Mouse (Mus musculus) kidney, embryonic 15.5 days (tissue): ENCODE measurements around the gene Samd5. TPM values are rescaled to one million over a fixed set of nuclear protein-coding genes. Genes with fewer than 3 reads are reported as not detected.
A peak's percentile ranks its signal among the peaks of the same experiment; 100 is the strongest.

Source experiments
- ATAC-seq: fragments of 200-750 bp; cut with Nextera tagmentation; replicated peaks from 2 replicates; pipeline ENCODE4 v1.8.0; 2017; ENCODE audit warnings: moderate TSS enrichment; ENCODE audit not compliant: low FRiP score
- H3K27ac ChIP-seq: fragments of 300-500 bp; sonication (generic); 2 replicates; pipeline ENCODE4 v1.5.1; 2015; ENCODE audit warnings: mild to moderate bottlenecking, inconsistent platforms
- H3K27me3 ChIP-seq: fragments of 300-500 bp; sonication (generic); 2 replicates; pipeline ENCODE4 v1.6.1; 2015; ENCODE audit warnings: inconsistent platforms
- H3K36me3 ChIP-seq: fragments of 300-500 bp; sonication (generic); 2 replicates; pipeline ENCODE4 v1.6.1; 2015; ENCODE audit warnings: inconsistent platforms
- H3K4me1 ChIP-seq: fragments of 300-500 bp; sonication (generic); 2 replicates; pipeline ENCODE4 v1.6.1; 2015; ENCODE audit warnings: inconsistent platforms
- H3K4me2 ChIP-seq: fragments of 300-500 bp; sonication (generic); 2 replicates; pipeline ENCODE4 v1.6.1; 2015; ENCODE audit warnings: moderate library complexity, mild to moderate bottlenecking, inconsistent platforms
- H3K4me3 ChIP-seq: fragments of 300-500 bp; sonication (generic); replicated peaks from 2 replicates; pipeline ENCODE4 v1.5.1; 2015; ENCODE audit warnings: mild to moderate bottlenecking, inconsistent platforms
- H3K9ac ChIP-seq: fragments of 300-500 bp; sonication (generic); 2 replicates; pipeline ENCODE4 v1.6.1; 2015; ENCODE audit warnings: mild to moderate bottlenecking, inconsistent platforms
- H3K9me3 ChIP-seq: fragments of 300-500 bp; sonication (generic); replicated peaks from 2 replicates; pipeline ENCODE4 v1.6.1; 2016; ENCODE audit warnings: inconsistent platforms
- WGBS: fragments of 180-500 bp; shearing (Covaris S2); methylation state at CpG from one replicate; pipeline ENCODE4 v1.1.7; 2015; ENCODE audit warnings: mixed read lengths; 5-methylcytosine and 5-hydroxymethylcytosine counted together
- polyA plus RNA-seq: library from polyadenylated mRNA; unstranded; fragments of >200 nt; fragmentation: Nextera tagmentation; extraction: Ambion mirVana; gene quantifications from 2 replicates; pipeline ENCODE4 v1.2.1, GENCODE M21; 2015

The Samd5 gene
- polyA plus RNA-seq = 3.2 and 4.1 TPM in 2 replicates

DNA sequence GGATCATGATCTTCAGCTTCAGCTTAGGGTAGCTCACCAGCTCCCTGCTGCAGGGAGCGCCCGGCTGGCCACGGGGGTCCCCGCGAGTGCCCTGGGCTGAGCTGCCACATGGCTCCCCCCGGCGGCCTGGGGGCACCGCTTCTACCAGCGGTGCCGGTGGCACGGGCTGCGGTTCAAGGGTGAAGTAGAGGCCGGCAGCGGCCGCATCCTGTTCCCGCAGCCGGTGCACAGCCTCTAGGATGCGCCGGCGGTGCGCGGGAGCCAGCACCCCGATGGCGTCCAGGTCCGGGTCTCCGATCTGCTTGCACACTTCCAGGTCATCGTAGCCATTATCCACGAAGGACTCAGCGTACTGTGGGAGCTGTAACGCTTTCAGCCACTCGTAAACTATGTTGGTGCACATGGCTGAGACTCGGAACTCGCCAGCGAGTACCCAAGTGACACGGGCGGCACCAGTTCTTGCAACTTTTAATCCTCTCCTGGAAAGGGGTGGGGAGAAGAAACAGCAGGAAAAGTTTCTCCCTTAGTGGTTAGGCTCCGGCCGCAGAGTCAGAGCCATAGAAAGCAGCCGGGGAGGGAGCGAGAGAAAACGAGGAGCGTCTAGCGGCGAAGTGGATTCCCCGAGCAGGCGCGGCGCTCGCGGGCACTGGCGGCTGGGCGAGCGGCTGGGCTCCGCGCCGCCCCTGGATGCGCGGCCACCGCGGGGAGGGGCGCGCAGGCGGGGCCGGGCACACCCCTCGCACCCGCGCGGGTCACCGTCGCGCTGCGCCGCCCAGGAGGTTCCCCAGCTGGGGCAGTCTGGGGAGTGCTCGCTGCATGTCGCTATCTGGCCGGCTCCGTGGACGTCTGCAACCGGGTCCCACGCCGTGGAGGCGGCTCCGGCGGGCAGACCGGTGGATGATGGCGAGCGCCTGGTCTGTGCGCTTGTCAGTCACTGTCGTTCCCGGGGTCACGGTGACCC is at the start of gene Samd5:
Gene Samd5 (minus strand): TSS at position 648 of the 961 bp plus-strand sequence.
- no peaks in the 10 kb centered on the region for H3K36me3 ChIP-seq
- peaks cover 37% of the 10 kb centered on the region for H3K27me3 ChIP-seq
- H3K4me1 ChIP-seq = peaks cover 28% of the 10 kb centered on the region
- H3K9me3 ChIP-seq = no peaks in the 10 kb centered on the region
- peak; percentile 80 for ATAC-seq
- peak within 1 kb of the TSS; percentile 37; the same call in 1 of the 2 replicates for H3K27ac ChIP-seq
- peak within 1 kb of the TSS; percentile 75 for H3K4me3 ChIP-seq
- WGBS = under 1% methylated on average over 91 of the region's 91 CpGs
- peak within 1 kb of the TSS; percentile 60 for H3K9ac ChIP-seq
- H3K4me2 ChIP-seq = peak within 1 kb of the TSS; percentile 98

DNA sequence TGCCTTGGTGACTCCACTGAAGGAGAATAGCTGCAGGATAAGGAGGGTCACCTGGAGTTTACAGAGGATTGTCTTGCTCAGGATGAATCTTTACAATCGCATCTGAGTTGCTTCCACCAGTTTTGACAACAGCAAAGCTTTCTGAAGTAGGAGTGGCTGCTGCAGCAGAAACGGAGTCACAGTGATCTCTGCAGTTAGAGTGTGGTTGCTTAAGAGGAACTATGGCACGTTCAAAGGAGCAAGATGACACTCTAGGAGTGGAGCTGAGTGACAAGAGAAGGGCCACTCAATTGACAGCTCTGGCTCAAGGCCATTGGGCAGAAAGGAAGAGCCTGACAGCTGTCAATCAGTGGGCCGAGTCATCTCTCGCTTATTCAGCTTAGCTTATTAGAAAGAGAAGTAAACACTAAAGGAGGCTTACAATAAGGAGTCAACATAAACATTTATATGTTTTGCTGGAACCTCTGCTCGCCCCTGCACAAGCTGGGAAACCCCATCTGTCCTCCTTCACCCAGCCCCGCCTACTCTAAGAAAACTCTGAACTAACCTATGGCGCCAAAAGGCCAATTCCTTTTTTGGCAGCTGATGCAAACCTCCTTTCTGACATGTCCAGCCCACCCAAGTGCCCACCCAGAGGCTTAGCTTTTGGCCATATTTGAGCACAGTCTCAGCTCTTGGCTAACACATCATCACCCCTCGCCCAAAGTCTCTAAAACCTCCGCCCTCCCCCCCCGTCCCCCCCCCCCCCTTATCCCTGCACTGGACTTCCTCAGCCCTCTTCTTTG is 47.7 kb upstream of the Samd5 start:
- no peaks in the 10 kb centered on the region for H3K9me3 ChIP-seq
- H3K4me3 ChIP-seq = no peak overlapping the region
- ATAC-seq = no peak
- whole genome bisulfite sequencing = 76% methylated on average over 11 of the region's 11 CpGs
- no peaks in the 10 kb centered on the region for H3K4me1 ChIP-seq
- H3K27me3 ChIP-seq = no peaks in the 10 kb centered on the region
- no peaks in the 10 kb centered on the region for H3K36me3 ChIP-seq
- H3K4me2 ChIP-seq = no peak overlapping the region
- no peak overlapping the region for H3K27ac ChIP-seq
- H3K9ac ChIP-seq = no peak overlapping the region

DNA sequence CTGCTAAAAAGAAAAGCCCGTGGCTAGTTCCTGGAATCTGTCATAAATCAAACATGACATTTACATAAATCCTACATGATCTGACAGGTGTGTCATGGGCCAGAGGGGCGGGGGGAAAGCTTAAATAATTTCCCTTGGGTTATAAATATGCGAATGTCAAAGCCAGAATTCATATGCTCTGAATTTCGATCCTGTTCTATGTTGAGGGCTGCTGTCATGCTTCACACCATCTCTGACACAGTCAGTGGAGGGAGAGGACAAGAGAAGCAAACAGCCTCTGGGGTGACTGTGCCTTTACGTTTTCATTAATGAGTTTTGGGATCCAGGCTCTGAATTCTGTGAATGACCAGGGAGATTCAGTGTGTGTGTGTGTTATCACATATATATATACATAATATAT is 45.0 kb upstream of the Samd5 start:
- Histone ChIP-seq H3K36me3 (no peaks in the 10 kb centered on the region), H3K4me2 (no peak overlapping the region), H3K9me3 (no peaks in the 10 kb centered on the region), H3K4me3 (no peak overlapping the region), H3K27ac (no peak overlapping the region), H3K4me1 (no peaks in the 10 kb centered on the region), H3K27me3 (no peaks in the 10 kb centered on the region), H3K9ac (no peak overlapping the region)
- WGBS = 68% methylated on average over 5 of the region's 5 CpGs
- no peak for ATAC-seq

DNA sequence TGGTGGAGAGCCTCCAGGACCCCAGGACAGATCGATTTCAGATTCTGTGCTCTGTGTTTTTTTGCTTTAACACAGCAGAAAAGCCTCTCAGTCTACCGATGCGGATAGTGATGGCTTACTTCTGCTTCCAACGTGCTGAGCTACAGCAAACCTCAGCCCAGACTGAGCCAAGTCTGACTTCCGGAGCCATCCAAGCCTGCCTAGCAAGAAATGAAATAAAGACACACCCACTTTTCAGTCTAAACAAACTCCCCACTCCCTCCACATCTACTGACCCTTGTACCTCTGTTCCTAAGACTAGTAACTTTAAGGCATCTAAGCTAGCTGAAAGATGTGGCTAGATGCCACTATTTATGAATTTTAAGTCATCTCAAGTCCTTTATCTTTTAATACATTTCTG is 43.1 kb upstream of the Samd5 start:
- 64% methylated on average over 5 of the region's 5 CpGs for WGBS
- Histone ChIP-seq H3K9me3 (no peaks in the 10 kb centered on the region), H3K36me3 (no peaks in the 10 kb centered on the region), H3K4me2 (no peak overlapping the region), H3K9ac (no peak overlapping the region), H3K27me3 (no peaks in the 10 kb centered on the region), H3K4me1 (no peaks in the 10 kb centered on the region), H3K27ac (no peak overlapping the region), H3K4me3 (no peak overlapping the region)
- no peak for ATAC-seq

DNA sequence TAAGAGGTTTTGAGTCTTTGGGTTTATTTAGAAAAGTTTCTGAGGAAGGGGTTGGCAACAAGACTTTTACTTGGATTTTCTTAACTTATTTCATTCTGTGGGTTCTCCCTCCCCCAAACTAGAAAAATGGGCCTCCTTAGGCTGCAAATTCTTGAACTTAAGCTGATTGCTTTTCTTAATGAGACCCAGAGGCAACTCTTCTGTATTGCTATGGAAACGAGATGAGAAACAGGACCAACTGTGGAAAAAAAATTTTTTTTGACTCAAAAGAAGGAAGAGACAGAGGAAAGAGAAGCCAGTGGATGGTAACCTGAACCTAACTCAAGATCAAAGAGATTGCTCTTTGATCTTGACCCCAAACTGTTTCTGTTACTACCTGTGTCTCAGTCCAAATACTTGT is 29.9 kb upstream of the Samd5 start:
- no peak for ATAC-seq
- Histone ChIP-seq H3K9me3 (no peaks in the 10 kb centered on the region), H3K4me3 (no peak overlapping the region), H3K27ac (no peak overlapping the region), H3K9ac (no peak overlapping the region), H3K4me1 (no peaks in the 10 kb centered on the region), H3K36me3 (no peaks in the 10 kb centered on the region), H3K27me3 (peaks cover 13% of the 10 kb centered on the region), H3K4me2 (no peak overlapping the region)
- WGBS = 46% methylated on average over 1 of the region's 1 CpGs

DNA sequence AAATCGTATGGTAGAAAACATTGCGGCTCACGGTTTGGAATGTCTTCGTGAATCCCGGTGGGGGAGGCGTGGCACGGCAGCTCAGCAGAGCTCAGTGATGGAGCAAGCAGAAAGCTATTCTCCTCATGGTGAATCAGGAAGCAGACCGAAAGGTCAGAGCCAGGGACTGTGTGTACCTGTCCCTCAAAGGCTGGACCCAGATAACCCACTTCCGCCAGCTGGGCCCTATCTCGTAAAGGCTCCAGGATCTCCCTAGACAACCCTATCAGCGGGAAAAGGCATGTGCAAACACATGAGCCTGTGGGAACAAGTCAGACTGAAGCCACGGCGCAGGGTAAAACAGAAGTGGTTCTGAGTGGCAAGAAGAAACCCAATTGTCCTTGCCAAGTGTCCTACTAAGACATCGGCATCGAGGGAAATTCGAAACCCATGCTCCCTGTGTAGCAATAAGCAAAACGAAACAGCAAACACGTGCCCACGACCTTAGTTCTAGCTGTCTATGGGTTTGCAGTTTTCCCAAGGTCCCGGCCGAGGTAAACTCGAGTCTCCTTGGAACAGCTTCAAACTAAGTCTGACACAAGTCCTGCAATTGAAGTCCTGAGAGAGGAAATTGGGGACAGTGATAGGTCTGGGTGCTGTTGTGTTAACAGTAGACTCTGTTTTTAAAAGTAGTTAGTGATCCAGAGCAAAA is 24.2 kb upstream of the Samd5 start:
- Histone ChIP-seq H3K4me3 (no peak overlapping the region), H3K36me3 (no peaks in the 10 kb centered on the region), H3K4me1 (no peaks in the 10 kb centered on the region), H3K27ac (no peak overlapping the region), H3K9me3 (no peaks in the 10 kb centered on the region), H3K4me2 (no peak overlapping the region), H3K9ac (no peak overlapping the region), H3K27me3 (peaks cover 33% of the 10 kb centered on the region)
- no peak for ATAC-seq
- 87% methylated on average over 22 of the region's 22 CpGs for WGBS

DNA sequence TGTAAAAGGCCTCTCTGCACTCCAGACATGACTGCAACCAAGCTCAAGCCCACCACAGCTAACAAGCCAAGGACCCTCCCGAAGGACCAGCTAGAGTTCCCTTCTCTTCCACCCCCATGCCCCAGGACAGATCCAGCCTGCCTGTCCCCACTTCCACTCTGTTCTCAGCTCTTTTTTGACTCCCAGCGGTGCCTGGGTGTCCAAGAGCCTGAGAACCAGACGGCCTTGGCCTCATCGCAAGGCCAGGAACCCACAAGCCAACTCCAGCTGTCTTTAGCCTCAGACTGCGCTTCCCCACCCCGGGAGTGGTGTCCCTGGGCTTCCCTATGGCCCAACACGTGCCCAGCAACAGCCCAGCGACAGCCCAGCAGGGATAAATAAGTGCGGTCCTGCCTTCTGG is 23.1 kb upstream of the Samd5 start:
- Histone ChIP-seq H3K9me3 (no peaks in the 10 kb centered on the region), H3K27me3 (peaks cover 32% of the 10 kb centered on the region), H3K9ac (no peak overlapping the region), H3K36me3 (no peaks in the 10 kb centered on the region), H3K4me2 (no peak overlapping the region), H3K27ac (no peak overlapping the region), H3K4me1 (no peaks in the 10 kb centered on the region), H3K4me3 (no peak overlapping the region)
- 84% methylated on average over 9 of the region's 9 CpGs for whole genome bisulfite sequencing
- no peak for ATAC-seq

DNA sequence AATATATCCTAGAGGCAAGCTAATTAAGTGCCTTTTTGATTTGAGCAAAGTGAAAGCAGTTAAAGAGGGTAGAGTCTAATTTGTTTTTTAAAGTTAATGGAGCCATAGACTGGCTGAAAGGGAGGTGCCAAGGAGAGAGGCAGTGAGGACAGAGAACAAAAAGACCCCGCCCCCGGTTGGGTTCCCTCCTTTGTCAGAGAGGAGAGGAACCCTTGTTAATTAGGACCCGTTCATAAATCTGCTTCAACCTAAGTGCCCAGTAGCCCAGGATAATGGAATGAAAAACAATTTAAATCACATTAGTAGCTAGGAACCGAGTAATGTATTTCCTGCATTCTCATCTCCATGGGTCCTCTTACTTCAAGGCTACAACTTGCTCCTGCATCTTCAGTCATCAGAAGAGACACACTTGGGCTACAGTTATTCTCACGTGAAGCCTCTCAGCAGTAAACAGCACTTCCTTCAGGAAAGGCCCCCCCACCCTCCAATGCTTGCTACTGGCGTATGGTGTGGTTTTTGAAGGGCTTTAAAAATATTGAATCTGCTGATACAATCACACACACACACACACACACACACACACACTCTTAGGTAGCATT is 21.6 kb upstream of the Samd5 start:
- Histone ChIP-seq H3K9me3 (no peaks in the 10 kb centered on the region), H3K4me2 (no peak overlapping the region), H3K9ac (no peak overlapping the region), H3K36me3 (no peaks in the 10 kb centered on the region), H3K4me1 (no peaks in the 10 kb centered on the region), H3K27ac (no peak overlapping the region), H3K4me3 (no peak overlapping the region), H3K27me3 (peaks cover 32% of the 10 kb centered on the region)
- WGBS = 17% methylated on average over 6 of the region's 6 CpGs
- ATAC-seq = peak; percentile 66; the same call in 1 of the 2 replicates

DNA sequence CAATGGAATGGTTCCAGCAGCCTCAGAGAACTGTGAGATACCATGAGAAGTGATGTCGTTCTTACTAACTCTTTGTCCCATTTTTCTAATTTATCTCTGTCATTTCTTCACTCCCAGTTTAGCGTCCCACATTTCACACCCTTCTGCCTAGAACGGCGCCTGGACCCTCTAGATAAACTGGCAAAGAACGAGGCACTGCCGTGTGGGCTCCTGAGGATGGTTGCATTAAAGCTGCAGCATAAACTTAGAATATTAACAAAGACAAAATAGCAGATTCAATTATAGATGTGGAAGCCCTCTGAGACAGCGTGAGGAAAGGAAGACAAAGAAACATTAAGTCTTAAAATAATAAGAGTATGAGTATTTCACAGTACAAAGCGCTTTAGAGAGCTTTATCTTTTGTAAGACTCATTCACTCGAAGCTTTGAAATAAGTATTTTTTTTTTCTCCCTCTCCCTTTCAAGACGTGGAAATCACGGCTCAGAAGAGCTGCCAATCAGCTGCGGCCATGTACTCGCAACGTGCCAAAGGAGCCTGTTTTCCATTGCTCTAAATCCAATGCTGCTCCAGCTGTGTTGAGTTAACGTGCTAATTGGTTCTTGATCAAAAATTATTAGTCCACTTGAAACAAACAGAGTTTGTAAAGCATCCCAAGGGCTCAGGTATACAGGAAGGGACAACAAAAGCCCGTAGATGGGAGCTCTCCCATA is 19.1 kb upstream of the Samd5 start:
- ATAC-seq = no peak
- Histone ChIP-seq H3K4me3 (no peak overlapping the region), H3K27me3 (peaks cover 40% of the 10 kb centered on the region), H3K4me2 (no peak overlapping the region), H3K9ac (no peak overlapping the region), H3K9me3 (no peaks in the 10 kb centered on the region), H3K4me1 (no peaks in the 10 kb centered on the region), H3K27ac (no peak overlapping the region), H3K36me3 (no peaks in the 10 kb centered on the region)
- 73% methylated on average over 16 of the region's 16 CpGs for WGBS

DNA sequence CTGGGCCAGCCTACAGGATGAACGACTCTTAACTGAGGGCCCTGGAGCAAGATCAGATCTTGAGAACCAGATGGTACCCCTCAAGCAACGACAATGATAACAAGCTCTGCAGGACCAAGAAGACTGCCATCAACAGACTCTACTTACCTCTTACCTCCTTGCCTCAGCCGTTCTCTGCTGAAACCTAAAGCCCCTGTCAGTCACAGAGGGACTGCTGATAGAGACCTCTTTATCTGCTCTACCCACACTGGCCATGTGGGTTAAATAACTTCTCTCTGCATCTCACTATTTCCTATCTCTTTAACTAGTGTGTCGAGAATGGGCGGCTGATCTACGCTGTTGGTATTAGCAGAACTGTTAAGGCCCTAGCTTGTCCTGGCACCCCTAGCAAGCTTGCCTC is 5.9 kb upstream of the Samd5 start:
- no peak overlapping the region for H3K4me3 ChIP-seq
- ATAC-seq = no peak
- no peaks in the 10 kb centered on the region for H3K36me3 ChIP-seq
- no peak overlapping the region for H3K9ac ChIP-seq
- peaks cover 21% of the 10 kb centered on the region; the same call in 1 of the 2 replicates for H3K27me3 ChIP-seq
- peaks cover 14% of the 10 kb centered on the region for H3K4me1 ChIP-seq
- WGBS = 88% methylated on average over 6 of the region's 6 CpGs
- no peak overlapping the region for H3K27ac ChIP-seq
- H3K9me3 ChIP-seq = no peaks in the 10 kb centered on the region
- H3K4me2 ChIP-seq = no peak overlapping the region

DNA sequence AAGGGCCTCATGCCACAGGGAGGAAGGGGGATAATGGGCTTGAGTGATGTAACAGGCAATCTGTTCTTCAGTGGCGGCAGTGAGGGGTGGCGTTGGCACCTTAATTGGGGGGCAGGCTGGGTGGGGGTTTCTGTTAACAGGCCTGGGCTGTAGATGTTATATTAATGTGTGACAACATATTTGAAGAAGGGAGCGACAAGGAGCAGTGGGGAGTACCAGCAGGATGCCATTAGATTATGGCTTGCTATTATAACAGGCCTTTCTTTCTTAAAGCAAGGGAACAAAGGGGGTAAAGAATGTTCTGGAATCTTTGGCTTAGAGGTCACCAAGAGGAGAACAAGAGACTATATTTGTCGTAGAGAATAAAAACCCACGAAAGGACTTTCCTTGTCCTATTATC is 4.9 kb upstream of the Samd5 start:
- WGBS = 81% methylated on average over 5 of the region's 5 CpGs
- H3K36me3 ChIP-seq = no peaks in the 10 kb centered on the region
- no peak overlapping the region for H3K4me2 ChIP-seq
- H3K4me1 ChIP-seq = peaks cover 18% of the 10 kb centered on the region
- H3K27ac ChIP-seq = no peak overlapping the region
- ATAC-seq = no peak
- H3K9ac ChIP-seq = no peak overlapping the region
- H3K27me3 ChIP-seq = peaks cover 30% of the 10 kb centered on the region; the same call in 1 of the 2 replicates
- no peak overlapping the region for H3K4me3 ChIP-seq
- no peaks in the 10 kb centered on the region for H3K9me3 ChIP-seq
